Mouse (Mus musculus) stomach, embryonic 14.5 days (tissue): ENCODE data around the gene Capg. TPM values are rescaled to one million over a fixed set of nuclear protein-coding genes. Genes with fewer than 3 reads are reported as not detected.

Experiments used
- ATAC-seq: fragments of 200-750 bp; cut with Nextera tagmentation; 2 replicates; pipeline ENCODE4 v1.8.0; 2017; ENCODE audit warnings: low read depth, moderate TSS enrichment; ENCODE audit not compliant: insufficient number of reproducible peaks, insufficient read depth, low FRiP score
- H3K27ac ChIP-seq: fragments of 300-500 bp; sonication (generic); 2 replicates; pipeline ENCODE4 v1.5.1; 2014; ENCODE audit warnings: mild to moderate bottlenecking, low read length, moderate library complexity, mixed read lengths
- H3K27me3 ChIP-seq: fragments of 300-500 bp; sonication (generic); 2 replicates; pipeline ENCODE4 v1.6.1; 2014; ENCODE audit warnings: low read length, control low read depth, mixed read lengths; ENCODE audit not compliant: control insufficient read depth, insufficient read depth
- H3K36me3 ChIP-seq: fragments of 300-500 bp; sonication (generic); 2 replicates; pipeline ENCODE4 v1.6.1; 2014; ENCODE audit warnings: mild to moderate bottlenecking, control low read depth, low read length, moderate library complexity, mixed read lengths; ENCODE audit not compliant: control insufficient read depth, insufficient read depth
- H3K4me1 ChIP-seq: fragments of 300-500 bp; sonication (generic); 2 replicates; pipeline ENCODE4 v1.6.1; 2014; ENCODE audit warnings: low read length, control low read depth, mixed read lengths; ENCODE audit not compliant: control insufficient read depth, insufficient read depth
- H3K4me2 ChIP-seq: fragments of 300-500 bp; sonication (generic); replicated peaks from 2 replicates; pipeline ENCODE4 v1.6.1; 2014; ENCODE audit warnings: low read depth, low read length, control low read depth
- H3K4me3 ChIP-seq: fragments of 300-500 bp; sonication (generic); 2 replicates; pipeline ENCODE4 v1.5.1; 2014; ENCODE audit warnings: low read depth, low read length, control low read depth
- H3K9ac ChIP-seq: fragments of 300-500 bp; sonication (generic); replicated peaks from 2 replicates; pipeline ENCODE4 v1.6.1; 2014; ENCODE audit warnings: low read depth, mild to moderate bottlenecking, control low read depth, low read length, moderate library complexity, mixed read lengths
- H3K9me3 ChIP-seq: fragments of 300-500 bp; sonication (generic); 2 replicates; pipeline ENCODE4 v1.6.1; 2016; ENCODE audit warnings: low read depth, low read length, control low read depth; ENCODE audit not compliant: control insufficient read depth
- WGBS: fragments of 180-500 bp; shearing (Covaris S2); extraction: QIAGEN DNeasy Blood & Tissue Kit; methylation state at CpG from one replicate; pipeline ENCODE4 v1.1.7; 2014; 5-methylcytosine and 5-hydroxymethylcytosine counted together
- polyA plus RNA-seq: library from polyadenylated mRNA; unstranded; fragments of >200 nt; fragmentation: Nextera tagmentation; extraction: Ambion mirVana; gene quantifications from 2 replicates; pipeline ENCODE4 v1.2.1, GENCODE M21; 2014

Gene Capg
- polyA plus RNA-seq, 1 experiment from 2014 or later: 85.0 TPM

DNA sequence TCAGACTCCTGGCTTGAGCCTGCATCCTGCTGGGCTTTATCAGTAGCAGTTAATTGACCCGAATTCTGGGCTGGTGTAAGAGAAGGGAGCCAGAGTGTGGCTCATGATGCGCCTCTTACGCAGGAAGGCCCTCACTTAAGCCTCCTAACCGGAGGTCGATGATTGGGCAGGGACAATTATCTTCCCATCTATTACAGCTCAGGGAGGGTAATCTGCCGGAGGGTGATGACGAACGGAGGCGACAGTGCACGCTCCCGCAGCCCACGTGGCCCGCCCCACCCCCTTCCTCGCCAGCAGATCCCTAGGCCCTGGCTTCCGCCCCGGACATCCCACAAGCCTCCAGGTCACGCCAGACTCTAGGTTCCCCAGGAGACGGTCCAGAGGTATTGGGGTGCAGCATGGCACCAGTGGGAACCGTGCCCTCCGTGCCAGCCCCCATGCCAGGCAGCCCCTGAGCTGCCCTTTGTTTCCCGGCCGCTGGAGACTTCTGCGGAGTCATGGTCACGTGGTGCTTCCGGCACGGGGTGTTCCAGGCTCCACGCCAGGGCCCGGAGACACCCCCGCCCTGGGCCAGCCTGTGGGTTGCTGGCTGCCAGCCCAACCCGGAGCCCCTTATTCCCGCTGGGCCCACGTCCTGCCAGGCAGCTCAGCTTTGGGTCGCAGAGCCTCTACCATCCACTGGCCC, 31.7 kb upstream of the Capg start:
- peak; percentile 84 for ATAC-seq

DNA sequence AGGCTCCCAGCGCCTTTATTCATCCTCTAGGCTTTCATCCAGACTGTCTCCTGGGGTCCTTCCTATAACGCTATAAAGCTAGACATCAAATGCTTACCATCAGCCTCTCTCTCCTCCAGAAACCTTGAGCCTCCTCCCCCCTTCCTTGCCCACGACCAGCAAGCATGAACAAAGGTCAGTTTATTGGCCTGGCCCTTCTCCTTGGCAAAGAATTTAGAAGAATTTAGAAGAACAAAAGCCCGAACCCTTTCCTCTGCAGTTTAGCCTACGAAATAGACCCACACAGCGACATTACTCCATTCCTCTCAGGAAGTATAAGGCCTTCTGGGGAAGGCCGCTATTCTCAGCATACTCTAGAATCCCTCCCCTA, 31.1 kb upstream of the Capg start:
- no peak for ATAC-seq
- WGBS: 55% methylated on average over 7 of the region's 7 CpGs

More for the DNA sequence above, 31.7 kb upstream of the Capg start:
- 7% methylated on average over 33 of the region's 33 CpGs for WGBS
- peaks cover 7% of the 10 kb centered on the region; the same call in 1 of the 2 replicates for H3K4me1 ChIP-seq
- no peaks in the 10 kb centered on the region for H3K27me3 ChIP-seq
- peak overlapping the region; percentile 84 for H3K27ac ChIP-seq
- peak overlapping the region; percentile 10 for H3K9ac ChIP-seq
- H3K9me3 ChIP-seq: no peaks in the 10 kb centered on the region
- H3K4me2 ChIP-seq: peak overlapping the region; percentile 42
- H3K36me3 ChIP-seq: no peaks in the 10 kb centered on the region
- H3K4me3 ChIP-seq: peak overlapping the region; percentile 15

DNA sequence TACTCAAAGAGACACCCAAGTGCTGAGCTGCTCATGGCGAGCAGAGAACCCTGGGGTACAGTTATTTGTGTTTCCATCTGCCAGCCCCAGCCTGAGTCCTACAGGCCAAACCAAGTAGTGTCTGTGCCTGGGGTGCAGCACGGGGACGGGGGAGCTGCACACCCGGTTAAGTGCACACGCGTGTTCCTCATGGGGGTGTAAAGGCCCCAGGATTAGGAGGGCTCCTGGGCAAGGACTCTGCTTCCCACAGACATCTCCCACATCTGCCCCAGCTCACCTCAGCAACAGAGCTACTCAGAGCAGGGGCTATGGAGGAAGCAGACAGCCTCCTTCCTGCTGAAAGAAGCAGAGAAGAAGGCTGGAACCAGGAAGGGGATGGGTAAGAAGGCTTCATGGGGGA, 28.5 kb upstream of the Capg start:
- no peak overlapping the region for H3K4me2 ChIP-seq
- H3K4me3 ChIP-seq: no peak overlapping the region
- no peak for ATAC-seq
- 90% methylated on average over 6 of the region's 6 CpGs for WGBS
- no peaks in the 10 kb centered on the region for H3K27me3 ChIP-seq
- no peaks in the 10 kb centered on the region for H3K36me3 ChIP-seq
- peaks cover 16% of the 10 kb centered on the region for H3K4me1 ChIP-seq
- H3K9ac ChIP-seq: no peak overlapping the region
- no peaks in the 10 kb centered on the region for H3K9me3 ChIP-seq
- H3K27ac ChIP-seq: no peak overlapping the region

More for the DNA sequence above, 31.1 kb upstream of the Capg start:
- Histone ChIP-seq H3K27ac (peak overlapping the region; percentile 84), H3K9ac (no peak overlapping the region; the same call in 1 of the 2 replicates), H3K36me3 (no peaks in the 10 kb centered on the region), H3K4me1 (peaks cover 7% of the 10 kb centered on the region; the same call in 1 of the 2 replicates), H3K4me3 (peak overlapping the region; percentile 15; the same call in 1 of the 2 replicates), H3K9me3 (no peaks in the 10 kb centered on the region), H3K4me2 (peak overlapping the region; percentile 42), H3K27me3 (no peaks in the 10 kb centered on the region)

DNA sequence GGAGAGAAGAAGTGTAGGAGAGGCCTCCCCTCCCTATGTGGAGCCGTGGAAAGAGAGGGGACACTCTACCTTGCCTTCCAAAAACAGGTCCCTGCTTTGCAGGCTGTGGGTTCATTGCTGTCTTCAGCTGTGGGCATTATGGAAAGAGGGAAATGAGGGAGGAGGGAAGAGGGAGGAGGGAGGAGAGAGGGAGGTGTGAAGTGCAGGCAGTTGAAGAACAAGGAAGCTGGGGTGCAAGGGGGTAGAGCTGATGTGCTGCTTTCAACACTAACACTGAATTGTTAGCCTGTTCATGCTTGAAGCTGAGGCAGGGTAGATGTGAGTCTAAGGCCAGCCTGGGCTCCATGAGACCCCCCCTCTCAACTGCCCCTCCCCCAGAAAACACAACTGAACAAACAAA, 25.3 kb upstream of the Capg start:
- H3K36me3 ChIP-seq: no peaks in the 10 kb centered on the region
- H3K27ac ChIP-seq: no peak overlapping the region
- H3K4me1 ChIP-seq: peaks cover 9% of the 10 kb centered on the region
- no peak for ATAC-seq
- H3K4me3 ChIP-seq: no peak overlapping the region
- H3K4me2 ChIP-seq: no peak overlapping the region
- H3K9me3 ChIP-seq: no peaks in the 10 kb centered on the region
- WGBS: 89% methylated on average over 1 of the region's 1 CpGs
- H3K27me3 ChIP-seq: no peaks in the 10 kb centered on the region
- no peak overlapping the region for H3K9ac ChIP-seq

- H3K27me3 ChIP-seq: no peaks in the 10 kb centered on the region
- 39% methylated on average over 8 of the region's 8 CpGs for WGBS
- ATAC-seq: no peak
- no peaks in the 10 kb centered on the region for H3K36me3 ChIP-seq
- no peak overlapping the region for H3K4me3 ChIP-seq
- H3K4me2 ChIP-seq: no peak overlapping the region
- H3K4me1 ChIP-seq: peaks cover 9% of the 10 kb centered on the region
- H3K9ac ChIP-seq: no peak overlapping the region
- H3K9me3 ChIP-seq: no peaks in the 10 kb centered on the region
- H3K27ac ChIP-seq: no peak overlapping the region
Measured at GRCm38 (mm10) chr6:72519303-72519702, 24.9 kb upstream of the Capg start.

DNA sequence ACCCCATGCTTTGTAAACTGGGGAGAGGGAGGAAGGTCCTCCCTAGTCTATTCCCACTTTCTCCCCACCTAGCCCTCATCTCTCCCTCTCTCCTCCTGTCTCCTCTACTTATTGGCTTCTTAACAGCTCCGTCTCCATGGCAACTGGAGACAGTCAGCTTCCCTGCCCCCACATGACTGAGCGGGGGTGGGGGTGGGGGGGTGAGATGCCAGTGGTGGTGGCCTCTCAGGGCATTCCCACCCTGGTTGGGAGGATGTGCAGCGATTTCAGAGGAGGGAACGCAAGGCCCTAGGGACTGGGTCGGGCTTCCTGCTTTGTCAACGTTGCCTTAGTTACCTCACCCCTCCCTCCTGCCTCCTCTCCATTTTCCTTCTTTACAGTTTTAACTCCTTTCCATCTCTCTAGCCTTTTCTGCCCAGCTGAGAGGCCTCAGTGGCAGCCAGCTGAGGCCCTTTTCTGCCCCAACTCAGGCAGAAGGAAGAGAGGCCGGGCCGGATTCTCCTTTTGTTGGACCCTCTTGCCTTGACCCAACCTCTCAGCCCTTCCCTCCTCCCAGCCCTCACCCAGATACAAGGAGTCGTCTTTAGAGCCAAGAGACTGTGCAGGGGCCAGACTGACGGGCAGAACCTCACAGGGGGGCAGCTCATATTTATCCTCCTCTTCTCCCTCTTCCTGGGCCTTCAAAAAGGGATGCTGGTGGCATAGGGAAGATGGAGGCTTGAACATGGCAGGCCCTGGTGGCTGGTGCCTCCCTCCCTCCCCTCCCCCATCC, 24.1 kb upstream of the Capg start:
- peak overlapping the region; percentile 28; the same call in 1 of the 2 replicates for H3K27ac ChIP-seq
- H3K4me2 ChIP-seq: no peak overlapping the region
- no peaks in the 10 kb centered on the region for H3K27me3 ChIP-seq
- no peaks in the 10 kb centered on the region for H3K9me3 ChIP-seq
- WGBS: 16% methylated on average over 10 of the region's 10 CpGs
- H3K36me3 ChIP-seq: no peaks in the 10 kb centered on the region
- H3K9ac ChIP-seq: no peak overlapping the region
- H3K4me3 ChIP-seq: no peak overlapping the region
- ATAC-seq: peak; percentile 51; the same call in 1 of the 2 replicates
- peaks cover 9% of the 10 kb centered on the region for H3K4me1 ChIP-seq

- no peak for ATAC-seq
- Histone ChIP-seq H3K27ac (no peak overlapping the region), H3K9ac (no peak overlapping the region), H3K27me3 (no peaks in the 10 kb centered on the region), H3K4me1 (peaks cover 9% of the 10 kb centered on the region), H3K4me2 (no peak overlapping the region), H3K9me3 (no peaks in the 10 kb centered on the region), H3K36me3 (no peaks in the 10 kb centered on the region), H3K4me3 (no peak overlapping the region)
- WGBS: 90% methylated on average over 5 of the region's 5 CpGs
Measured at GRCm38 (mm10) chr6:72520904-72521303, 23.3 kb upstream of the Capg start.

- no peak within 1 kb of the TSS for H3K27ac ChIP-seq
- WGBS: 88% methylated on average over 5 of the region's 5 CpGs
Measured at GRCm38 (mm10) chr6:72521607-72522006, 22.6 kb upstream of the Capg start, which contains the start of gene Sh2d6. Gene Sh2d6 (minus strand): TSS chr6:72521707.

More at GRCm38 (mm10) chr6:72521607-72522006, 22.6 kb upstream of the Capg start, which contains the start of gene Sh2d6:
- Histone ChIP-seq H3K36me3 (no peaks in the 10 kb centered on the region), H3K4me2 (no peak within 1 kb of the TSS), H3K27me3 (no peaks in the 10 kb centered on the region), H3K9me3 (no peaks in the 10 kb centered on the region), H3K4me3 (no peak within 1 kb of the TSS), H3K4me1 (peaks cover 9% of the 10 kb centered on the region), H3K9ac (no peak within 1 kb of the TSS)
- no peak for ATAC-seq
